Mouse (Mus musculus): ENCODE results near the gene Rnaseh2b. TPM values are rescaled to one million over a fixed set of nuclear protein-coding genes. Genes with fewer than 3 reads are reported as not detected.

Gene Rnaseh2b
- polyA plus RNA-seq, 1 experiment from 2014 or later: 57.3 TPM

- Histone ChIP-seq H3K9me3 (no peaks in the 10 kb centered on the region), H3K4me3 (no peak overlapping the region), H3K4me2 (replicated peaks) (no peak overlapping the region), H3K36me3 (no peaks in the 10 kb centered on the region), H3K27ac (peak overlapping the region; percentile 29; the same call in 1 of the 2 replicates), H3K4me1 (peaks cover 7% of the 10 kb centered on the region; the same call in 1 of the 2 replicates), H3K27me3 (no peaks in the 10 kb centered on the region), H3K9ac (no peak overlapping the region)
- WGBS: 70% methylated on average over 12 of the region's 12 CpGs
- peak; percentile 59; the same call in 1 of the 2 replicates for ATAC-seq (ENCODE audit: low FRiP score, low read depth)
Observed at GRCm38 (mm10) chr14:62270698-62271396, 21.5 kb upstream of the Rnaseh2b start.

GRCm38 (mm10) chr14:62273604-62274003, 18.8 kb upstream of the Rnaseh2b start:
- no peaks in the 10 kb centered on the region for H3K36me3 ChIP-seq
- no peak overlapping the region for H3K4me2 ChIP-seq (replicated peaks)
- H3K27ac ChIP-seq: no peak overlapping the region
- H3K4me1 ChIP-seq: peaks cover 7% of the 10 kb centered on the region; the same call in 1 of the 2 replicates
- no peak overlapping the region for H3K9ac ChIP-seq
- H3K27me3 ChIP-seq: no peaks in the 10 kb centered on the region
- no peak overlapping the region for H3K4me3 ChIP-seq
- WGBS: 96% methylated on average over 3 of the region's 3 CpGs
- ATAC-seq (ENCODE audit: low FRiP score, low read depth): no peak
- no peaks in the 10 kb centered on the region for H3K9me3 ChIP-seq

- Histone ChIP-seq H3K4me1 (peaks cover 24% of the 10 kb centered on the region), H3K9ac (no peak overlapping the region), H3K27me3 (no peaks in the 10 kb centered on the region), H3K4me2 (replicated peaks) (no peak overlapping the region), H3K36me3 (no peaks in the 10 kb centered on the region), H3K4me3 (no peak overlapping the region), H3K9me3 (no peaks in the 10 kb centered on the region), H3K27ac (no peak overlapping the region)
- WGBS: 66% methylated on average over 2 of the region's 2 CpGs
- ATAC-seq (ENCODE audit: low FRiP score, low read depth): no peak
Observed at GRCm38 (mm10) chr14:62282974-62283373, 9.4 kb upstream of the Rnaseh2b start.

DNA sequence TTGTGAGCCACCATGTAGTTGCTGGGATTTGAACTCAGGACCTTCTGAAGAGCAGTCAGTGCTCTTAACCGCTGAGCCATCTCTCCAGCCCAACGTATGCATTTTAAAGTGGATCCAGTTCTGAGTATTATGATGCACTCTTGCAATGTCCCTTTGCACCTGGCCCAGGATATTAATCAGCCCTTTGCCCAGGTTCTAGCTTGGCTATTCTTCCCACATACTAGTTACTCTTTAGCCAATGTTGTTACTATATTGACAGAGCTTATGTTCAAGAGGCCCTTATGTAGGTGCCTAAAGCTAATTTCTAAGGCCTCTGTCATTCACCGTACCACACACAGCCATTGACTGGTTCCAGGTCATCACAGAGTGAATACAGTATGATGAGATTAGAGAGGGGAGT, 3.7 kb upstream of the Rnaseh2b start:
- no peaks in the 10 kb centered on the region for H3K9me3 ChIP-seq
- 95% methylated on average over 3 of the region's 3 CpGs for WGBS
- H3K27me3 ChIP-seq: peaks cover 24% of the 10 kb centered on the region
- H3K4me2 ChIP-seq (replicated peaks): no peak overlapping the region
- no peak for ATAC-seq (ENCODE audit: low FRiP score, low read depth)
- H3K36me3 ChIP-seq: no peaks in the 10 kb centered on the region
- no peak overlapping the region for H3K9ac ChIP-seq
- peaks cover 12% of the 10 kb centered on the region for H3K4me1 ChIP-seq
- H3K4me3 ChIP-seq: no peak overlapping the region
- H3K27ac ChIP-seq: no peak overlapping the region

DNA sequence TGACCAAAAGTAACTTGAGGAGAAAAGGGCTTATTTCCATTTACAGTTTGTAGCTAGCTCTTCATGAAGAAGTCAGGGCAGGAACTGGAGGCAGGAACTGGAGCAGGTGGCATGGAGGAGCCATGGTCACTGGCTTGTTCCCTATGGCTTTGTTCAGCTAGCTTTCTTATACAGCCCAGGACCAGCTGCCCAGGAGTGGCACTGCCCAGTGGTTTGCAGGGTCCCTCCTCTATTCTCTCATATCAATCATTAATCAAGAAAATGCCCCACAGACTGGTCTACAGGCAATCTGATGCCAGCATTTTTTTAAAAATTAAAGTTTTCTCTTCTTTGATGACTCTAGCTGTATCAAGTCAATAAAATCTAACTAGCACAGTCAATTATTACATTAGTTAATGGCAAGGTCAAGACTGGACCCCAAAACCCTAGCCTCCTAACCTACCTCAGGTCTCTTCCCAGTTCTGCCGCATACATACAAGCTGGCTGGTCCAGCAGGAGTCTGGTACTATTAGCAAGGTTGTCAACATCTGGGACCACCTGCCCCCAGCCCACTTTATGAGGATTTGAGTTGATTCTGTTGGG, 892 bp upstream of the Rnaseh2b start:
- WGBS: 85% methylated on average over 1 of the region's 1 CpGs
- no peaks in the 10 kb centered on the region for H3K9me3 ChIP-seq
- H3K36me3 ChIP-seq: no peaks in the 10 kb centered on the region
- no peak for ATAC-seq (ENCODE audit: low FRiP score, low read depth)
- no peak overlapping the region for H3K4me2 ChIP-seq (replicated peaks)
- H3K4me3 ChIP-seq: no peak overlapping the region
- H3K27me3 ChIP-seq: peaks cover 24% of the 10 kb centered on the region
- H3K9ac ChIP-seq: no peak overlapping the region
- H3K27ac ChIP-seq: no peak overlapping the region
- H3K4me1 ChIP-seq: peaks cover 12% of the 10 kb centered on the region

- Histone ChIP-seq H3K27me3 (peaks cover 24% of the 10 kb centered on the region), H3K27ac (no peak overlapping the region)
- WGBS: 26% methylated on average over 4 of the region's 7 CpGs
Observed at GRCm38 (mm10) chr14:62292166-62292487, 262 bp upstream of the Rnaseh2b start.

DNA sequence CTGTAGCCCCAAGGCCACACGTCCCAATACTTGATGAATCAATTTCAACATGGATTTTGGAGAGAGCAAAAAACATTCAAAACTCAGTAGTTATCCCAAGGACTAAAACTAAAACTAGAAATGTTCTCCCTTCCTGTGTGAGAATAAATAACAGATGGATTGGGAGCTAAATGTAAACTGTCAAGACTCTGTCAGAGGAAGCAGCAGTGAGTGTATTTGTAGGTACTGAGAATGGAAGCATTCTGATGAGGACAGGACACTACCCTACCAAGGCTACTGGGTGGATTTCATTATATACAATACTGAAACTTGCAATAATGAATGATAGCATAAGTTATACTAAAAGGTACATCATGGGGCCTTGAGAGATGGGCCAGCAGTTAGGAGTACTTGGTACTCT, 6.4 kb downstream of the Rnaseh2b start:
- H3K36me3 ChIP-seq: no peaks in the 10 kb centered on the region
- 88% methylated on average over 1 of the region's 1 CpGs for WGBS
- no peaks in the 10 kb centered on the region for H3K4me1 ChIP-seq
- H3K27ac ChIP-seq: no peak overlapping the region
- ATAC-seq (ENCODE audit: low FRiP score, low read depth): no peak
- H3K9ac ChIP-seq: no peak overlapping the region
- no peaks in the 10 kb centered on the region for H3K9me3 ChIP-seq
- H3K4me2 ChIP-seq (replicated peaks): no peak overlapping the region
- H3K27me3 ChIP-seq: no peaks in the 10 kb centered on the region
- H3K4me3 ChIP-seq: no peak overlapping the region

More at GRCm38 (mm10) chr14:62292166-62292487, 262 bp upstream of the Rnaseh2b start:
- peaks cover 12% of the 10 kb centered on the region for H3K4me1 ChIP-seq
- ATAC-seq (ENCODE audit: low FRiP score, low read depth): no peak
- H3K4me3 ChIP-seq: peak overlapping the region; percentile 53
- H3K36me3 ChIP-seq: no peaks in the 10 kb centered on the region
- no peaks in the 10 kb centered on the region for H3K9me3 ChIP-seq
- H3K4me2 ChIP-seq (replicated peaks): peak overlapping the region; percentile 98
- H3K9ac ChIP-seq: peak overlapping the region; percentile 73

GRCm38 (mm10) chr14:62300031-62300430, 7.6 kb downstream of the Rnaseh2b start:
- no peak for ATAC-seq (ENCODE audit: low FRiP score, low read depth)
- no peaks in the 10 kb centered on the region for H3K27me3 ChIP-seq
- no peaks in the 10 kb centered on the region for H3K4me1 ChIP-seq
- H3K4me3 ChIP-seq: no peak overlapping the region
- H3K36me3 ChIP-seq: no peaks in the 10 kb centered on the region
- no peaks in the 10 kb centered on the region for H3K9me3 ChIP-seq
- no peak overlapping the region for H3K9ac ChIP-seq
- no peak overlapping the region for H3K4me2 ChIP-seq (replicated peaks)
- 68% methylated on average over 3 of the region's 3 CpGs for WGBS
- H3K27ac ChIP-seq: no peak overlapping the region

DNA sequence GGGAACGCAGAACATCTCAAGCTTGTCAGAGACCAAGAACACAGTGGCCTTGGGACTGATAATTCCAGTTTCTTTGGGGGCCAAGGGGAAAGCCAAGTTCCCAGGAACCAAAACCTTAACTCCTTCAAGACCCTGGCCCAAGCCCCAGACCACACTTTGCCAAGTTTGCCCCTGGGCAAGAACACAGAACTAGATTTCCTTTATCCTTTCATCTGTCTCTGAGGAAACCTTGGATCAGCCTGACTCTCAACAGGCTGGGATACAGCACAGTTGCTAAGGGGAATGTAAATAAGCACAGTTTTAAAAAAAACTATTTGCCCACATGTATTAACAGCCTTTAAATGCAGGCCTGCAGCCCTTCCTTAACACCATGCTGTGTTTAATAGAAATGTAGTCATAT, 15.2 kb downstream of the Rnaseh2b start:
- H3K4me1 ChIP-seq: peaks cover 21% of the 10 kb centered on the region
- no peaks in the 10 kb centered on the region for H3K27me3 ChIP-seq
- no peak overlapping the region for H3K27ac ChIP-seq
- no peaks in the 10 kb centered on the region for H3K36me3 ChIP-seq
- ATAC-seq (ENCODE audit: low FRiP score, low read depth): no peak; the same call in 1 of the 2 replicates
- 76% methylated on average over 1 of the region's 1 CpGs for WGBS
- no peak overlapping the region for H3K4me2 ChIP-seq (replicated peaks)
- no peaks in the 10 kb centered on the region for H3K9me3 ChIP-seq
- H3K4me3 ChIP-seq: no peak overlapping the region
- H3K9ac ChIP-seq: no peak overlapping the region

- no peaks in the 10 kb centered on the region for H3K36me3 ChIP-seq
- H3K27ac ChIP-seq: no peak overlapping the region
- no peaks in the 10 kb centered on the region for H3K9me3 ChIP-seq
- no peak overlapping the region for H3K4me2 ChIP-seq (replicated peaks)
- ATAC-seq (ENCODE audit: low FRiP score, low read depth): no peak
- 48% methylated on average over 2 of the region's 2 CpGs for WGBS
- H3K27me3 ChIP-seq: no peaks in the 10 kb centered on the region
- no peak overlapping the region for H3K4me3 ChIP-seq
- H3K4me1 ChIP-seq: peaks cover 29% of the 10 kb centered on the region
- H3K9ac ChIP-seq: no peak overlapping the region
Observed at GRCm38 (mm10) chr14:62309026-62309425, 16.6 kb downstream of the Rnaseh2b start.

DNA sequence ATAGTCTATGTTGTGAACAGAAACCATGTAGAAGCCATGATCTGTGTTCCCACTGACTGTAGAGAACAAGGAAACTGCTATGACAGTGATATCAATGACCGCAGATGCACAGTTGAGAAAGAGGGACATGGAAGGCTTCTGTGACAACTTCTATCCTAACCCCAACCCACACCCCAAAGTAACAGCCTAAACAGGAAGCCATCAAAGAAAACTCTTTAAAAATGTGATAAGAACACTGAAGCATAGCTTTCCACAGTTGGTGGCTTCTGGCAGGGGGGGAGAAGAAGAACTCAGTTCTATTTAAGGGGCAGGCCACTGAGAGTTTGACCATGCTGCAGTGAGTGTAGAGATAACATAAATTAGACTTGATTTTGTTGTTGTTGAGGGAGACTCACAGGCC, 19.3 kb downstream of the Rnaseh2b start:
- Histone ChIP-seq H3K9ac (no peak overlapping the region), H3K27me3 (no peaks in the 10 kb centered on the region), H3K4me3 (no peak overlapping the region), H3K9me3 (no peaks in the 10 kb centered on the region), H3K27ac (no peak overlapping the region), H3K4me1 (peaks cover 29% of the 10 kb centered on the region), H3K36me3 (no peaks in the 10 kb centered on the region), H3K4me2 (replicated peaks) (no peak overlapping the region)
- WGBS: 97% methylated on average over 1 of the region's 1 CpGs
- ATAC-seq (ENCODE audit: low FRiP score, low read depth): no peak

DNA sequence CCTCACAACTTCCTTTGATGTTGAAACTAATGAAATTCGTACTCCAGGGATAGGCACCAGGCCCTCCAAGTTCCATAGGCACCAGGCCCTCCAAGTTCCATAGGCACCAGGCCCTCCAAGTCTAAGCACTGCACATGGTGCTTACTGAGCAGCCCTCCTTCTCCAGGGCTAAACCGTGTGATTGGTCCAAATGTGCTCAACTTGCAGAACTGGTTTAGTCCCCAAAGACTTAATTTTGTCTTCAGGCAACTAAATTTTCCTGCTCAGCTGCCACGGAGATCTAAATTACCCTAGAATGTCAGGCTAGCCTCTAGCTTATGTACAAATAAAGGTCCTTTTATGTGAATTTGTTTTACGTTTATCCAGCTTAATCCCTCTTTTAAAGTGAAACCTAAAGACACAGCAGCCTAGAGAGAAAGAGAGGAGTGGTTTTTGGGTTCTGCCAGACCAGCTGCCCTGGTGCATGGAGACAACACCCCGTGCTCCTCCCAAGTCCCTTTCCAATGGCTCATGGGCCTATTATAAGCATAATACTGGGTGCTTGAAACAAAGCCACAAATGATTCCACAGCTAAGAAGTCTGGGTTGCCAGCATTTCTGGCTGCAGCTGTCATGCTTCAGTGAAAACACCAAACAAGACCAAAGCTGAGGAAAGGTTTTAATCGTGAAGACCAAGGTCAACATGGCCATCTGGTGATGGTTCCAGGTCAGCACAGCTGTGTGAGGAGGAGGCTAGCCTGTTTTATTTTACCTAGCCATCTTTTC, 30.4 kb downstream of the Rnaseh2b start:
- 23% methylated on average over 6 of the region's 6 CpGs for WGBS

More for the DNA sequence above, 30.4 kb downstream of the Rnaseh2b start:
- Histone ChIP-seq H3K36me3 (no peaks in the 10 kb centered on the region), H3K4me1 (peaks cover 25% of the 10 kb centered on the region), H3K27ac (no peak overlapping the region; the same call in 1 of the 2 replicates), H3K27me3 (no peaks in the 10 kb centered on the region), H3K4me2 (replicated peaks) (no peak overlapping the region), H3K9ac (no peak overlapping the region), H3K4me3 (no peak overlapping the region), H3K9me3 (no peaks in the 10 kb centered on the region)
- ATAC-seq (ENCODE audit: low FRiP score, low read depth): peak; percentile 48

All from limb, embryonic 13.5 days (tissue).